Mouse (Mus musculus) embryonic facial prominence, embryonic 14.5 days (tissue): ENCODE measurements around the gene Naa11. TPM values are rescaled to one million over a fixed set of nuclear protein-coding genes. Genes with fewer than 3 reads are reported as not detected.

Experiments used
- ATAC-seq: fragments of 200-750 bp; cut with Nextera tagmentation; 2 replicates; pipeline ENCODE4 v1.8.0; 2017; ENCODE audit warnings: low read depth, moderate number of reproducible peaks, moderate TSS enrichment
- DNase-seq: peaks from one replicate; pipeline ENCODE4 v3.0.0-alpha.2; 2015; ENCODE audit warnings: low spot score
- H3K27ac ChIP-seq: fragments of 300-500 bp; sonication (generic); replicated peaks from 2 replicates; pipeline ENCODE4 v1.5.1; 2014; ENCODE audit warnings: low read depth, mild to moderate bottlenecking, low read length, moderate library complexity
- H3K27me3 ChIP-seq: fragments of 300-500 bp; sonication (generic); replicated peaks from 2 replicates; pipeline ENCODE4 v1.6.1; 2014; ENCODE audit warnings: low read length; ENCODE audit not compliant: control insufficient read depth, insufficient read depth
- H3K36me3 ChIP-seq: fragments of 300-500 bp; sonication (generic); 2 replicates; pipeline ENCODE4 v1.6.1; 2014; ENCODE audit warnings: low read length, mixed read lengths; ENCODE audit not compliant: control insufficient read depth, insufficient read depth
- H3K4me1 ChIP-seq: fragments of 300-500 bp; sonication (generic); 2 replicates; pipeline ENCODE4 v1.6.1; 2014; ENCODE audit warnings: antibody characterized with exemption, low read length; ENCODE audit not compliant: control insufficient read depth, insufficient read depth
- H3K4me2 ChIP-seq: fragments of 300-500 bp; sonication (generic); 2 replicates; pipeline ENCODE4 v1.6.1; 2014; ENCODE audit warnings: low read depth, mild to moderate bottlenecking, low read length, moderate library complexity, mixed read lengths
- H3K4me3 ChIP-seq: fragments of 300-500 bp; sonication (generic); 2 replicates; pipeline ENCODE4 v1.5.1; 2014; ENCODE audit warnings: low read depth, mild to moderate bottlenecking, low read length
- H3K9ac ChIP-seq: fragments of 300-500 bp; sonication (generic); 2 replicates; pipeline ENCODE4 v1.6.1; 2014; ENCODE audit warnings: low read depth, mild to moderate bottlenecking, low read length, moderate library complexity, mixed read lengths
- H3K9me3 ChIP-seq: fragments of 300-500 bp; sonication (generic); 2 replicates; pipeline ENCODE4 v1.6.1; 2016; ENCODE audit warnings: low read length; ENCODE audit not compliant: control insufficient read depth
- WGBS: fragments of 180-500 bp; shearing (Covaris S2); extraction: QIAGEN DNeasy Blood & Tissue Kit; methylation state at CpG from one replicate; pipeline ENCODE4 v1.1.7; 2014; 5-methylcytosine and 5-hydroxymethylcytosine counted together
- polyA plus RNA-seq: library from polyadenylated mRNA; unstranded; fragments of >200 nt; fragmentation: Nextera tagmentation; extraction: Ambion mirVana; gene quantifications from 2 replicates; pipeline ENCODE4 v1.2.1, GENCODE M21; 2014

Gene Naa11
- polyA plus RNA-seq: not detected in 2 replicates

- Histone ChIP-seq H3K27ac (no peak within 1 kb of the TSS), H3K4me3 (no peak within 1 kb of the TSS), H3K27me3 (no peaks in the 10 kb centered on the region), H3K9ac (no peak within 1 kb of the TSS), H3K36me3 (no peaks in the 10 kb centered on the region), H3K9me3 (no peaks in the 10 kb centered on the region), H3K4me2 (no peak within 1 kb of the TSS), H3K4me1 (no peaks in the 10 kb centered on the region)
- WGBS: 93% methylated on average over 23 of the region's 23 CpGs
- DNase-seq (no peak), ATAC-seq (no peak)
Observed at GRCm38 (mm10) chr5:97392160-97392559, at the start of gene Naa11. Gene Naa11, minus strand, starts transcription at chr5:97392379.

DNA sequence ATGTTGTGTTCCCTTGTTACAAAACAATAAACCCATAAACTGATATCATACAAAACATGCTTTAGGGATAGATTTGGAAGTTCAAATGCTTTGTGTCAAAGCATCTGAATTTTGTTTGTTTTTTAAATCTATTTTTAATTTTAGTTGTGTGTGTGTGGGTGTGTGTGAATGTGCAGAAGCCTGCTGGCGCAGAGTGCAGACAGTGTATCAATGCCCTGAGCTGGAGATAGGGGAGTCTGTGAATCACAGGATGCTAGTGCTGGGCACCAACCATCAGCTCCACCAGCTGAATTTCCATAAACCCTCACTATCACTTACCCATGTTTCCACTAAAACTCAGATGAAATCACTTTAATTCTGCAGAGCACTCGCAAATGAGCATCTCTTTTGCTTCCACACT, 40.3 kb upstream of the Naa11 start:
- no peaks in the 10 kb centered on the region for H3K36me3 ChIP-seq
- no peaks in the 10 kb centered on the region for H3K27me3 ChIP-seq
- no peak overlapping the region for H3K4me2 ChIP-seq
- H3K9ac ChIP-seq: no peak overlapping the region
- no peak overlapping the region for H3K4me3 ChIP-seq
- no peak overlapping the region for H3K27ac ChIP-seq
- WGBS: 82% methylated on average over 2 of the region's 2 CpGs
- H3K9me3 ChIP-seq: no peaks in the 10 kb centered on the region
- ATAC-seq (no peak), DNase-seq (no peak)
- no peaks in the 10 kb centered on the region for H3K4me1 ChIP-seq

- no peak overlapping the region for H3K27ac ChIP-seq
- no peaks in the 10 kb centered on the region for H3K9me3 ChIP-seq
- no peaks in the 10 kb centered on the region for H3K27me3 ChIP-seq
- H3K9ac ChIP-seq: no peak overlapping the region
- ATAC-seq (no peak), DNase-seq (no peak)
- no peaks in the 10 kb centered on the region for H3K36me3 ChIP-seq
- 85% methylated on average over 9 of the region's 9 CpGs for WGBS
- no peaks in the 10 kb centered on the region for H3K4me1 ChIP-seq
- H3K4me3 ChIP-seq: no peak overlapping the region
- no peak overlapping the region for H3K4me2 ChIP-seq
Observed at GRCm38 (mm10) chr5:97429976-97430375, 37.8 kb upstream of the Naa11 start.

DNA sequence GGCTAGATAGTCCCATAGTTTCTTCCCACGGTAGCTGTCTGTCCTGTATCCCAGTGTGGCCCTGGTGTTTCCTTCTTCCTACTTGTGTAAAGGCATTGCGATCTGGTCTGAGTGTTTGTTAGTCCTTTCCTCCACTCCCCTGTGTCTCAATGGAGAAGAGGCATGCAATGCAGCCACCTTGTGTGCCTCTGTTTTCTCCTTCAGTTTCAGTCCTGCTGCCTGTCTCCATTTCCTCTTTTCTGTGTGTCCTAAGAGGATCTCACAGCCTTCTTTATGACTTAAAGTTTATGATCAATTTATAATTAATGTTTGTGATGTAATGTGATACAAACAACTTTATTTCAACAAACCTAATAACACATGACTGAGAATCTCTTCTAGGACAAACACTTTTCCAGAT, 29.5 kb upstream of the Naa11 start:
- H3K4me3 ChIP-seq: no peak overlapping the region
- no peaks in the 10 kb centered on the region for H3K36me3 ChIP-seq
- H3K9ac ChIP-seq: no peak overlapping the region
- no peaks in the 10 kb centered on the region for H3K9me3 ChIP-seq
- H3K27ac ChIP-seq: no peak overlapping the region
- no peaks in the 10 kb centered on the region for H3K4me1 ChIP-seq
- H3K27me3 ChIP-seq: no peaks in the 10 kb centered on the region
- ATAC-seq (no peak), DNase-seq (no peak)
- no peak overlapping the region for H3K4me2 ChIP-seq
- 90% methylated on average over 2 of the region's 2 CpGs for WGBS

DNA sequence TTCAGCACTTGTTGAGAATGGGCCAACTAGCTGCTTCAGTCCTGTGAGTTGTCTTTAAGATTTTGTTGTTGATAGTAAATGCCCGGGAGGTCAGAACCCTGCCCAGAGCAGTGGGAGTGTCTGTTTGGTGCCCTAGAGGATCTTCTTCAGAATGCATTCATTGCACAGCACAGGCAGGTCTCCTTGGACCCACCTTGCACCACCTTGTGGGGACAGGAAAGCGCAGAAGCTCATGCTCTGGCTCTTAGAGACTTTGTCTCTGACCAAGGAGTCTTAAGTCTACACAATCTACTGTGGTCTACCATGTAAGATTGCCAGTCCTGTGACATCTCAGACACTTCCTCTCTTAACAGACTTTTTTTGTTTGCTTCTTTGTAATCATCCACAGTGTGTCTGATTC, 25.0 kb upstream of the Naa11 start:
- no peak overlapping the region for H3K4me2 ChIP-seq

GRCm38 (mm10) chr5:97415837-97416236, 23.7 kb upstream of the Naa11 start:
- H3K9me3 ChIP-seq: no peaks in the 10 kb centered on the region
- no peak overlapping the region for H3K4me2 ChIP-seq
- no peak overlapping the region for H3K27ac ChIP-seq
- ATAC-seq (peak; percentile 6; the same call in 1 of the 2 replicates), DNase-seq (peak; percentile 14)
- 76% methylated on average over 6 of the region's 6 CpGs for WGBS
- no peak overlapping the region for H3K4me3 ChIP-seq
- H3K4me1 ChIP-seq: no peaks in the 10 kb centered on the region
- H3K27me3 ChIP-seq: no peaks in the 10 kb centered on the region
- H3K9ac ChIP-seq: no peak overlapping the region
- no peaks in the 10 kb centered on the region for H3K36me3 ChIP-seq

More for the DNA sequence above, 25.0 kb upstream of the Naa11 start:
- DNase-seq (no peak), ATAC-seq (no peak)
- no peak overlapping the region for H3K27ac ChIP-seq
- no peak overlapping the region for H3K9ac ChIP-seq
- H3K9me3 ChIP-seq: no peaks in the 10 kb centered on the region
- no peaks in the 10 kb centered on the region for H3K36me3 ChIP-seq
- 65% methylated on average over 2 of the region's 2 CpGs for WGBS
- no peaks in the 10 kb centered on the region for H3K27me3 ChIP-seq
- no peak overlapping the region for H3K4me3 ChIP-seq
- no peaks in the 10 kb centered on the region for H3K4me1 ChIP-seq

DNA sequence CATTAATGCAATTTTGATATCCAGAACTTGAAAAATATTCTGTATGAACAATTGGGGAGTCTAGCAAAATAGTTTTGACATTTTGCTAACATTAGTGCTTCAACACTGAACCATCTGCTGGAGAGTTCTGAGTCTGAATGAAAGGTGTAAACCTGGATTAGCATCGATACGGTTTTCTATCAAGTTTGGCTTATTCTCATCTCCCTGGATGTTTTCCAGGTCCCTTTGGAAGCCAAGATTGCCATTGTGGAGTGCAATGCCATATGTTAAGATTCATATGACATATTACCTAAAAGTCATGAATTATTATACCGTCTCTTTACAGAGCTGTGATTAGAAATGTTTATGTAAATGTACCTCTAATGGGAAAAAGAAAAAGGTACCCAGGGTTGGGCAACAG, 21.5 kb upstream of the Naa11 start:
- Histone ChIP-seq H3K4me2 (no peak overlapping the region), H3K27ac (no peak overlapping the region), H3K4me3 (no peak overlapping the region), H3K9me3 (no peaks in the 10 kb centered on the region), H3K27me3 (no peaks in the 10 kb centered on the region), H3K9ac (no peak overlapping the region), H3K36me3 (no peaks in the 10 kb centered on the region), H3K4me1 (no peaks in the 10 kb centered on the region)
- no peak for ATAC-seq
- DNase-seq: no peak
- 79% methylated on average over 3 of the region's 3 CpGs for WGBS

GRCm38 (mm10) chr5:97410190-97410589, 18.0 kb upstream of the Naa11 start:
- WGBS: 82% methylated on average over 6 of the region's 6 CpGs
- no peak overlapping the region for H3K27ac ChIP-seq

DNA sequence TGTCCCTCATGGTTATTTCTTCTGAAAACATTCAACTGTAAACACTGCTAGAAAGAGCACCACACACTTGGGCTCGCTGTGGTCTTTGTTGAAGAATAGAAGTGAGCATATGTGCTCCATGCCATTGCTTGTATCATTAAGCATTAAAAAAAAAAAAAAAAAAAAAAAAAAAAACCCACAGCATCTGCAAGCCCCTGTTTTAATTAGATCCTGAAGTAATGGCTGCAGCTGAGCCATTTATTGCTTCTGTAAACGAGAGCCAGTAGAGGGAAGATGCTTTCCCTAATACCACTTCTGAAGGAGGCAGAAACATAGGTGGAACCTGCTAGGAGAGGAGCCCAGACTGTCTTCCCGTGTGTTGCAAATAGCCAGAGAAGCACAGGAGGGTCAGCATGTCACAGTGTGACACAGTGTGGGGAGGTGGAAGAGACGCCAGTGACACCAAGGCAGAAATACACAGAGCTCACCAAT, 17.1 kb upstream of the Naa11 start:
- no peaks in the 10 kb centered on the region for H3K9me3 ChIP-seq
- WGBS: 53% methylated on average over 4 of the region's 4 CpGs

More at GRCm38 (mm10) chr5:97410190-97410589, 18.0 kb upstream of the Naa11 start:
- Histone ChIP-seq H3K4me2 (no peak overlapping the region), H3K27me3 (no peaks in the 10 kb centered on the region), H3K36me3 (no peaks in the 10 kb centered on the region), H3K9me3 (no peaks in the 10 kb centered on the region), H3K4me1 (no peaks in the 10 kb centered on the region), H3K4me3 (no peak overlapping the region), H3K9ac (no peak overlapping the region)
- DNase-seq (no peak), ATAC-seq (no peak)

More for the DNA sequence above, 17.1 kb upstream of the Naa11 start:
- no peak overlapping the region for H3K9ac ChIP-seq
- no peaks in the 10 kb centered on the region for H3K27me3 ChIP-seq
- no peak for ATAC-seq
- H3K4me3 ChIP-seq: no peak overlapping the region
- no peak overlapping the region for H3K4me2 ChIP-seq
- DNase-seq: no peak
- no peak overlapping the region for H3K27ac ChIP-seq
- H3K36me3 ChIP-seq: no peaks in the 10 kb centered on the region
- H3K4me1 ChIP-seq: no peaks in the 10 kb centered on the region
